Mouse (Mus musculus) cerebellum, adult 2 months (tissue): Measurements from ENCODE around the gene Mcm5. TPM values are rescaled to one million over a fixed set of nuclear protein-coding genes. Genes with fewer than 3 reads are reported as not detected.

ENCODE experiments used
- DNase-seq, 2 experiments: peaks; one replicate each; pipeline ENCODE4 v3.0.0; 2021
- H3K27ac ChIP-seq: fragments of 200-500 bp; 2 replicates; pipeline ENCODE4 v1.5.1; 2012; ENCODE audit warnings: low read length, control low read depth, inconsistent platforms; ENCODE audit not compliant: insufficient read depth
- H3K27me3 ChIP-seq: fragments of 200-500 bp; 2 replicates; pipeline ENCODE4 v1.6.1; 2012; ENCODE audit warnings: inconsistent platforms, mild to moderate bottlenecking, low read length, moderate library complexity; ENCODE audit not compliant: control insufficient read depth, insufficient read depth
- H3K4me1 ChIP-seq: fragments of 200-500 bp; 2 replicates; pipeline ENCODE4 v1.6.1; 2011; ENCODE audit warnings: low read length; ENCODE audit not compliant: control insufficient read depth, insufficient read depth
- H3K4me3 ChIP-seq: fragments of 200-500 bp; replicated peaks from 2 replicates; pipeline ENCODE3; 2011; ENCODE audit warnings: mild to moderate bottlenecking, low read depth, low read length, control low read depth; ENCODE audit not compliant: insufficient read depth
- CTCF ChIP-seq: fragments of 200-500 bp; IDR thresholded peaks from 2 replicates; pipeline ENCODE4 v1.5.1; 2011; ENCODE audit warnings: low read depth, mild to moderate bottlenecking, control low read depth, low read length, moderate library complexity, borderline replicate concordance; ENCODE audit not compliant: insufficient read depth
- POLR2A ChIP-seq: fragments of 200-500 bp; IDR thresholded peaks from 2 replicates; pipeline ENCODE4 v1.6.1; 2011; ENCODE audit warnings: low read length, control low read depth, borderline replicate concordance; ENCODE audit not compliant: insufficient read depth
- WGBS: fragments of 180-500 bp; shearing (Covaris S2); methylation state at CpG from one replicate; pipeline ENCODE4 v1.1.7; 2018; 5-methylcytosine and 5-hydroxymethylcytosine counted together
- polyA plus RNA-seq: library from polyadenylated mRNA; depleted of rRNA; stranded (reverse); fragments of >200 nt; gene quantifications from 2 replicates; pipeline ENCODE4 v1.2.3, GENCODE M21; 2012

The Mcm5 gene
- polyA plus RNA-seq, 1 experiment = 11.0 TPM

GRCm38 (mm10) chr8:75136256-75136655 is 26.9 kb downstream of the Mcm5 start:
- TF ChIP-seq CTCF (no peak), POLR2A (no peak)
- Histone ChIP-seq H3K4me1 (peaks cover 10% of the 10 kb centered on the region), H3K27me3 (no peaks in the 10 kb centered on the region), H3K27ac (no peak overlapping the region), H3K4me3 (no peak overlapping the region)
- DNase-seq = no peak
- 89% methylated on average over 2 of the region's 2 CpGs for WGBS

- H3K27me3 ChIP-seq = no peaks in the 10 kb centered on the region
- H3K4me1 ChIP-seq = peaks cover 10% of the 10 kb centered on the region
- no peak overlapping the region for H3K4me3 ChIP-seq
- no peak overlapping the region for H3K27ac ChIP-seq
- TF ChIP-seq POLR2A (no peak), CTCF (no peak)
- DNase-seq = no peak
- WGBS = 85% methylated on average over 3 of the region's 3 CpGs
Measured at GRCm38 (mm10) chr8:75137536-75137935, 28.2 kb downstream of the Mcm5 start.

- no peak for TF ChIP-seq CTCF
- TF ChIP-seq POLR2A = no peak
- Histone ChIP-seq H3K4me3 (no peak overlapping the region), H3K4me1 (peaks cover 5% of the 10 kb centered on the region; the same call in 1 of the 2 replicates), H3K27ac (no peak overlapping the region), H3K27me3 (no peaks in the 10 kb centered on the region)
- peak; percentile 20 to 34 for DNase-seq
- 31% methylated on average over 5 of the region's 5 CpGs for WGBS
Measured at GRCm38 (mm10) chr8:75150911-75151610, 41.7 kb downstream of the Mcm5 start.

GRCm38 (mm10) chr8:75151743-75152142 is 42.4 kb downstream of the Mcm5 start:
- Histone ChIP-seq H3K27me3 (no peaks in the 10 kb centered on the region), H3K4me3 (no peak overlapping the region), H3K4me1 (peaks cover 5% of the 10 kb centered on the region; the same call in 1 of the 2 replicates), H3K27ac (no peak overlapping the region)
- TF ChIP-seq POLR2A (no peak), CTCF (no peak)
- WGBS = 75% methylated on average over 4 of the region's 4 CpGs
- DNase-seq = no peak

- DNase-seq = no peak
- Histone ChIP-seq H3K27me3 (no peaks in the 10 kb centered on the region), H3K27ac (no peak overlapping the region), H3K4me3 (no peak overlapping the region), H3K4me1 (peaks cover 5% of the 10 kb centered on the region; the same call in 1 of the 2 replicates)
- TF ChIP-seq CTCF = no peak
- TF ChIP-seq POLR2A = no peak
- 79% methylated on average over 2 of the region's 2 CpGs for WGBS
Measured at GRCm38 (mm10) chr8:75152505-75153082, 43.2 kb downstream of the Mcm5 start.

- H3K27me3 ChIP-seq = no peaks in the 10 kb centered on the region
- WGBS = 50% methylated on average over 5 of the region's 5 CpGs
- DNase-seq = no peak
- no peak overlapping the region for H3K27ac ChIP-seq
- 0 out of 2 replicates have a peak, but pooled peaks cover 5% of the 10 kb centered on the region for H3K4me1 ChIP-seq
- no peak overlapping the region for H3K4me3 ChIP-seq
- no peak for TF ChIP-seq CTCF
- TF ChIP-seq POLR2A = no peak
Measured at GRCm38 (mm10) chr8:75154855-75155478, 45.6 kb downstream of the Mcm5 start.

GRCm38 (mm10) chr8:75155740-75156322 is 46.5 kb downstream of the Mcm5 start:
- Histone ChIP-seq H3K4me1 (0 out of 2 replicates have a peak, but pooled peaks cover 5% of the 10 kb centered on the region), H3K4me3 (no peak overlapping the region), H3K27ac (no peak overlapping the region), H3K27me3 (no peaks in the 10 kb centered on the region)
- no peak for DNase-seq
- TF ChIP-seq CTCF (no peak), POLR2A (no peak)
- WGBS = 82% methylated on average over 2 of the region's 2 CpGs

GRCm38 (mm10) chr8:75157471-75158230 is 48.3 kb downstream of the Mcm5 start:
- Histone ChIP-seq H3K27ac (no peak overlapping the region), H3K4me1 (no peaks in the 10 kb centered on the region), H3K27me3 (no peaks in the 10 kb centered on the region), H3K4me3 (no peak overlapping the region)
- 26% methylated on average over 7 of the region's 7 CpGs for WGBS
- DNase-seq = no peak
- TF ChIP-seq POLR2A (no peak), CTCF (no peak)
